Mouse (Mus musculus): ENCODE data around the gene Tmprss11g.

Gene Tmprss11g

GRCm38 (mm10) chr5:86518500-86518899, at the start of gene Tmprss11g:
Gene Tmprss11g (minus strand): TSS chr5:86518600.
- DNase-seq (ENCODE audit: low read depth, low spot score): no peak

GRCm38 (mm10) chr5:86546693-86547092, 28.3 kb upstream of the Tmprss11g start:
- DNase-seq (ENCODE audit: low read depth, low spot score): no peak

GRCm38 (mm10) chr5:86540601-86541000, 22.2 kb upstream of the Tmprss11g start:
- no peak for DNase-seq (ENCODE audit: low read depth, low spot score)

- no peak for DNase-seq (ENCODE audit: low read depth, low spot score)
Observed at GRCm38 (mm10) chr5:86528725-86529124, 10.3 kb upstream of the Tmprss11g start.

- DNase-seq (ENCODE audit: low read depth, low spot score): no peak
Observed at GRCm38 (mm10) chr5:86511538-86511937, 6.9 kb downstream of the Tmprss11g start.

- DNase-seq (ENCODE audit: low read depth, low spot score): no peak
Observed at GRCm38 (mm10) chr5:86493453-86493852, 24.9 kb downstream of the Tmprss11g start.

GRCm38 (mm10) chr5:86482562-86482961, 35.8 kb downstream of the Tmprss11g start:
- no peak for DNase-seq (ENCODE audit: low read depth, low spot score)

- DNase-seq (ENCODE audit: low read depth, low spot score): no peak
Observed at GRCm38 (mm10) chr5:86482031-86482430, 36.4 kb downstream of the Tmprss11g start.

GRCm38 (mm10) chr5:86473859-86474258, 44.5 kb downstream of the Tmprss11g start:
- no peak for DNase-seq (ENCODE audit: low read depth, low spot score)

- DNase-seq (ENCODE audit: low read depth, low spot score): no peak
Observed at GRCm38 (mm10) chr5:86468890-86469289, 49.5 kb downstream of the Tmprss11g start, which contains the start of gene Tmprss11a. Gene Tmprss11a (minus strand): TSS chr5:86468990.

GRCm38 (mm10) chr5:86439306-86439705, 79.1 kb downstream of the Tmprss11g start:
- DNase-seq (ENCODE audit: low read depth, low spot score): no peak

GRCm38 (mm10) chr5:86438548-86438947, 79.9 kb downstream of the Tmprss11g start:
- DNase-seq (ENCODE audit: low read depth, low spot score): no peak
